Mouse (Mus musculus) neural tube, embryonic 13.5 days (tissue): Measurements from ENCODE around the gene Fbxo4. TPM values are rescaled to one million over a fixed set of nuclear protein-coding genes. Genes with fewer than 3 reads are reported as not detected.

Experiments used
- ATAC-seq: fragments of 200-750 bp; cut with Nextera tagmentation; 2 replicates; pipeline ENCODE4 v1.8.0; 2017; ENCODE audit warnings: low read depth, mild to moderate bottlenecking, moderate TSS enrichment, moderate library complexity
- H3K27ac ChIP-seq: fragments of 300-500 bp; sonication (generic); replicated peaks from 2 replicates; pipeline ENCODE4 v1.5.1; 2015; ENCODE audit warnings: moderate library complexity, mild to moderate bottlenecking, inconsistent platforms
- H3K27me3 ChIP-seq: fragments of 300-500 bp; sonication (generic); 2 replicates; pipeline ENCODE4 v1.6.1; 2015; ENCODE audit warnings: mild to moderate bottlenecking, inconsistent platforms
- H3K36me3 ChIP-seq: fragments of 300-500 bp; sonication (generic); 2 replicates; pipeline ENCODE4 v1.6.1; 2015; ENCODE audit warnings: mild to moderate bottlenecking, inconsistent platforms
- H3K4me1 ChIP-seq: fragments of 300-500 bp; sonication (generic); replicated peaks from 2 replicates; pipeline ENCODE4 v1.6.1; 2015; ENCODE audit warnings: inconsistent platforms
- H3K4me2 ChIP-seq: fragments of 300-500 bp; sonication (generic); 2 replicates; pipeline ENCODE4 v1.6.1; 2015; ENCODE audit warnings: inconsistent platforms, mild to moderate bottlenecking, moderate library complexity
- H3K4me3 ChIP-seq: fragments of 300-500 bp; sonication (generic); 2 replicates; pipeline ENCODE4 v1.5.1; 2015; ENCODE audit warnings: mild to moderate bottlenecking, inconsistent platforms
- H3K9ac ChIP-seq: fragments of 300-500 bp; sonication (generic); 2 replicates; pipeline ENCODE4 v1.6.1; 2015; ENCODE audit warnings: moderate library complexity, mild to moderate bottlenecking, inconsistent platforms
- H3K9me3 ChIP-seq: fragments of 300-500 bp; sonication (generic); 2 replicates; pipeline ENCODE4 v1.6.1; 2016; ENCODE audit warnings: inconsistent platforms
- WGBS: fragments of 180-500 bp; shearing (Covaris S2); methylation state at CpG from one replicate; pipeline ENCODE4 v1.1.7; 2015; 5-methylcytosine and 5-hydroxymethylcytosine counted together
- polyA plus RNA-seq: library from polyadenylated mRNA; unstranded; fragments of >200 nt; fragmentation: Nextera tagmentation; extraction: Ambion mirVana; gene quantifications from 2 replicates; pipeline ENCODE4 v1.2.1, GENCODE M21; 2015

The Fbxo4 gene
- polyA plus RNA-seq, 1 experiment from 2014 or later = 8.3 TPM

GRCm38 (mm10) chr15:4000536-4000935 lies 21.2 kb upstream of the Fbxo4 start:
- Histone ChIP-seq H3K27me3 (no peaks in the 10 kb centered on the region), H3K27ac (no peak overlapping the region), H3K9ac (no peak overlapping the region), H3K4me2 (no peak overlapping the region), H3K9me3 (peaks cover 7% of the 10 kb centered on the region), H3K4me3 (no peak overlapping the region), H3K36me3 (no peaks in the 10 kb centered on the region), H3K4me1 (no peaks in the 10 kb centered on the region)
- 87% methylated on average over 2 of the region's 2 CpGs for WGBS
- no peak for ATAC-seq

- Histone ChIP-seq H3K9ac (no peak overlapping the region), H3K27ac (no peak overlapping the region), H3K36me3 (no peaks in the 10 kb centered on the region), H3K4me1 (peaks cover 7% of the 10 kb centered on the region), H3K4me2 (no peak overlapping the region), H3K4me3 (no peak overlapping the region), H3K27me3 (no peaks in the 10 kb centered on the region), H3K9me3 (no peaks in the 10 kb centered on the region)
- WGBS = 66% methylated on average over 2 of the region's 2 CpGs
- ATAC-seq = no peak
Observed at GRCm38 (mm10) chr15:3999144-3999543, 19.8 kb upstream of the Fbxo4 start.

- peaks cover 13% of the 10 kb centered on the region for H3K4me1 ChIP-seq
- H3K27me3 ChIP-seq = no peaks in the 10 kb centered on the region
- WGBS = 22% methylated on average over 14 of the region's 14 CpGs
- ATAC-seq = no peak
- H3K36me3 ChIP-seq = peaks cover 8% of the 10 kb centered on the region
- no peaks in the 10 kb centered on the region for H3K9me3 ChIP-seq
- H3K27ac ChIP-seq = peak overlapping the region; percentile 79
- peak overlapping the region; percentile 80 for H3K4me3 ChIP-seq
- H3K4me2 ChIP-seq = peak overlapping the region; percentile 72
- peak overlapping the region; percentile 66 for H3K9ac ChIP-seq
Observed at GRCm38 (mm10) chr15:3996267-3997010, 17.1 kb upstream of the Fbxo4 start.

GRCm38 (mm10) chr15:3995448-3996266 lies 16.3 kb upstream of the Fbxo4 start, which contains the start of gene AW549877:
Gene AW549877, minus strand, starts transcription at chr15:3995744.
- Histone ChIP-seq H3K36me3 (peaks cover 15% of the 10 kb centered on the region), H3K27me3 (no peaks in the 10 kb centered on the region), H3K4me3 (peak within 1 kb of the TSS; percentile 80), H3K27ac (peak within 1 kb of the TSS; percentile 91), H3K4me2 (peak within 1 kb of the TSS; percentile 72), H3K9ac (peak within 1 kb of the TSS; percentile 87), H3K4me1 (peaks cover 13% of the 10 kb centered on the region), H3K9me3 (no peaks in the 10 kb centered on the region)
- under 1% methylated on average over 61 of the region's 61 CpGs for WGBS
- peak; percentile 100 for ATAC-seq

- peak overlapping the region; percentile 87 for H3K9ac ChIP-seq
- H3K4me2 ChIP-seq = peak overlapping the region; percentile 55
- ATAC-seq = no peak
- H3K9me3 ChIP-seq = no peaks in the 10 kb centered on the region
- H3K27me3 ChIP-seq = no peaks in the 10 kb centered on the region
- peaks cover 22% of the 10 kb centered on the region for H3K36me3 ChIP-seq
- H3K27ac ChIP-seq = peak overlapping the region; percentile 91
- peak overlapping the region; percentile 80 for H3K4me3 ChIP-seq
- 26% methylated on average over 14 of the region's 14 CpGs for WGBS
- peaks cover 13% of the 10 kb centered on the region for H3K4me1 ChIP-seq
Observed at GRCm38 (mm10) chr15:3994852-3995447, 15.6 kb upstream of the Fbxo4 start.

GRCm38 (mm10) chr15:3987981-3988380 lies 8.6 kb upstream of the Fbxo4 start:
- Histone ChIP-seq H3K36me3 (peaks cover 73% of the 10 kb centered on the region), H3K4me3 (no peak overlapping the region), H3K4me1 (no peaks in the 10 kb centered on the region), H3K27me3 (no peaks in the 10 kb centered on the region), H3K9ac (no peak overlapping the region), H3K27ac (no peak overlapping the region), H3K9me3 (no peaks in the 10 kb centered on the region), H3K4me2 (no peak overlapping the region)
- ATAC-seq = no peak
- 68% methylated on average over 2 of the region's 2 CpGs for WGBS

- ATAC-seq = no peak
- H3K4me1 ChIP-seq = 0 out of 2 replicates have a peak, but pooled peaks cover 1% of the 10 kb centered on the region
- no peak overlapping the region for H3K4me3 ChIP-seq
- no peak overlapping the region for H3K27ac ChIP-seq
- WGBS = 64% methylated on average over 2 of the region's 2 CpGs
- no peak overlapping the region for H3K4me2 ChIP-seq
- peaks cover 58% of the 10 kb centered on the region for H3K36me3 ChIP-seq
- no peak overlapping the region for H3K9ac ChIP-seq
- no peaks in the 10 kb centered on the region for H3K9me3 ChIP-seq
- no peaks in the 10 kb centered on the region for H3K27me3 ChIP-seq
Observed at GRCm38 (mm10) chr15:3984876-3985275, 5.5 kb upstream of the Fbxo4 start.

- Histone ChIP-seq H3K9ac (no peak overlapping the region), H3K4me2 (no peak overlapping the region), H3K36me3 (peaks cover 43% of the 10 kb centered on the region), H3K4me1 (peaks cover 7% of the 10 kb centered on the region), H3K27me3 (no peaks in the 10 kb centered on the region), H3K27ac (no peak overlapping the region), H3K9me3 (no peaks in the 10 kb centered on the region), H3K4me3 (no peak overlapping the region)
- whole genome bisulfite sequencing = 92% methylated on average over 5 of the region's 5 CpGs
- no peak for ATAC-seq
Observed at GRCm38 (mm10) chr15:3982732-3983131, 3.4 kb upstream of the Fbxo4 start.

GRCm38 (mm10) chr15:3979871-3980270 lies 498 bp upstream of the Fbxo4 start:
- peaks cover 7% of the 10 kb centered on the region for H3K4me1 ChIP-seq
- H3K4me3 ChIP-seq = peak overlapping the region; percentile 58
- H3K9ac ChIP-seq = peak overlapping the region; percentile 84
- H3K36me3 ChIP-seq = peaks cover 24% of the 10 kb centered on the region
- H3K9me3 ChIP-seq = no peaks in the 10 kb centered on the region
- ATAC-seq = peak; percentile 25; the same call in 1 of the 2 replicates
- H3K27me3 ChIP-seq = no peaks in the 10 kb centered on the region
- H3K4me2 ChIP-seq = peak overlapping the region; percentile 68
- H3K27ac ChIP-seq = peak overlapping the region; percentile 94
- WGBS = 89% methylated on average over 3 of the region's 3 CpGs

GRCm38 (mm10) chr15:3978279-3978678 lies 1.1 kb downstream of the Fbxo4 start:
- Histone ChIP-seq H3K27ac (no peak overlapping the region), H3K4me2 (no peak overlapping the region; the same call in 1 of the 2 replicates), H3K4me1 (peaks cover 7% of the 10 kb centered on the region), H3K36me3 (peaks cover 9% of the 10 kb centered on the region), H3K27me3 (no peaks in the 10 kb centered on the region), H3K9me3 (no peaks in the 10 kb centered on the region), H3K9ac (no peak overlapping the region), H3K4me3 (no peak overlapping the region)
- WGBS = 88% methylated on average over 2 of the region's 2 CpGs
- no peak for ATAC-seq

GRCm38 (mm10) chr15:3973300-3973699 lies 6.1 kb downstream of the Fbxo4 start:
- H3K4me3 ChIP-seq = no peak overlapping the region
- ATAC-seq = no peak
- H3K9ac ChIP-seq = no peak overlapping the region
- no peaks in the 10 kb centered on the region for H3K9me3 ChIP-seq
- 88% methylated on average over 3 of the region's 3 CpGs for WGBS
- H3K27ac ChIP-seq = no peak overlapping the region
- no peak overlapping the region for H3K4me2 ChIP-seq
- no peaks in the 10 kb centered on the region for H3K4me1 ChIP-seq
- H3K27me3 ChIP-seq = no peaks in the 10 kb centered on the region
- peaks cover 15% of the 10 kb centered on the region; the same call in 1 of the 2 replicates for H3K36me3 ChIP-seq

- H3K4me1 ChIP-seq = no peaks in the 10 kb centered on the region
- no peak overlapping the region for H3K27ac ChIP-seq
- H3K4me3 ChIP-seq = no peak overlapping the region
- peaks cover 15% of the 10 kb centered on the region; the same call in 1 of the 2 replicates for H3K36me3 ChIP-seq
- H3K9me3 ChIP-seq = no peaks in the 10 kb centered on the region
- H3K9ac ChIP-seq = no peak overlapping the region
- no peaks in the 10 kb centered on the region for H3K27me3 ChIP-seq
- WGBS = 96% methylated on average over 6 of the region's 6 CpGs
- H3K4me2 ChIP-seq = no peak overlapping the region
- no peak for ATAC-seq
Observed at GRCm38 (mm10) chr15:3970193-3970592, 9.2 kb downstream of the Fbxo4 start.
